Comparison of ENCODE assay signal across 9 mouse cellular contexts in genomic region chr2:166021073-166021610, GRCm38 (mm10). TPM values are rescaled to one million over a fixed set of nuclear protein-coding genes. Genes with fewer than 3 reads are reported as not detected.
A peak's percentile ranks its signal among the peaks of the same experiment; 100 is the strongest.
DNase-seq lines count a peak whose midpoint lies in the region; ATAC-seq lines count a peak whose summit lies in the region.
"Had no signal": no experiment of that assay in that cellular context is flagged by ENCODE, and none has a peak within 500 bp of the region (broad histone marks: within the 10 kb centered on the region; RNA-seq: fewer than 3 reads in every experiment).

No protein-coding gene starts in this region.

- no peak overlapping the region for H3K9ac ChIP-seq in kidney, embryonic 14.5 days (ENCODE audit: low read depth, low read length)
- 0 out of 2 replicates have a peak overlapping the region, but pooled peaks have one; percentile 2 for H3K9ac ChIP-seq in embryonic facial prominence, embryonic 12.5 days

- 0 out of 2 replicates have a peak, but pooled peaks have one; percentile 56 for ATAC-seq in kidney, embryonic 14.5 days (ENCODE audit: low FRiP score, low TSS enrichment)
- no peak for ATAC-seq in embryonic facial prominence, embryonic 12.5 days (ENCODE audit: insufficient number of reproducible peaks, insufficient read depth, low FRiP score, low TSS enrichment)
- ATAC-seq in inflammation-experienced regulatory T-cells, adult 6 months: no peak

- H3K4me3 ChIP-seq in kidney, embryonic 14.5 days (ENCODE audit: low read length): no peak overlapping the region
- H3K4me3 ChIP-seq in embryonic facial prominence, embryonic 12.5 days: no peak overlapping the region

- WGBS in kidney, embryonic 14.5 days: 20% methylated on average over 4 of the region's 4 CpGs
- WGBS in embryonic facial prominence, embryonic 12.5 days: 24% methylated on average over 4 of the region's 4 CpGs

- no peak overlapping the region for H3K4me2 ChIP-seq in kidney, embryonic 14.5 days (replicated peaks; ENCODE audit: low read depth, low read length)
- H3K4me2 ChIP-seq in embryonic facial prominence, embryonic 12.5 days (replicated peaks): no peak overlapping the region

- H3K27ac ChIP-seq in kidney, embryonic 14.5 days (ENCODE audit: low read depth, low read length): peak overlapping the region; percentile 78; the same call in 1 of the 2 replicates
- H3K27ac ChIP-seq in embryonic facial prominence, embryonic 12.5 days: peak overlapping the region; percentile 63; the same call in 1 of the 2 replicates

- intact Hi-C loops in heart, postnatal 25 days (cut with DNase I): no loop called here

- H3K36me3 ChIP-seq in kidney, embryonic 14.5 days (ENCODE audit: control insufficient read depth, insufficient read depth, low read length): no peaks in the 10 kb centered on the region
- H3K36me3 ChIP-seq in embryonic facial prominence, embryonic 12.5 days: no peaks in the 10 kb centered on the region
- H3K36me3 ChIP-seq: G1E had no signal

- H3K4me1 ChIP-seq in kidney, embryonic 14.5 days (ENCODE audit: control insufficient read depth, insufficient read depth, low read length): peaks cover 24% of the 10 kb centered on the region
- peaks cover 22% of the 10 kb centered on the region for H3K4me1 ChIP-seq in embryonic facial prominence, embryonic 12.5 days

- DNase-seq in kidney, postnatal 4 days: no peak
- DNase-seq in heart, postnatal 25 days (ENCODE audit: low spot score): peak; percentile 41
- peak; percentile 31 for DNase-seq in lung, postnatal 14 days
- DNase-seq in thymus, adult 18-20 months: no peak
- DNase-seq in cerebellum, adult 9-10 months: no peak

- H3K27me3 ChIP-seq in kidney, embryonic 14.5 days (ENCODE audit: control insufficient read depth, insufficient read depth, low read length): no peaks in the 10 kb centered on the region
- no peaks in the 10 kb centered on the region for H3K27me3 ChIP-seq in embryonic facial prominence, embryonic 12.5 days

- no peaks in the 10 kb centered on the region for H3K9me3 ChIP-seq in kidney, embryonic 14.5 days (ENCODE audit: control insufficient read depth, low read length)
- no peaks in the 10 kb centered on the region for H3K9me3 ChIP-seq in embryonic facial prominence, embryonic 12.5 days
- H3K9me3 ChIP-seq: G1E had no signal

RNA-seq across cellular contexts. Expression of gene Ncoa3, which starts 28.7 kb away (rescaled TPM):
- 18.1 and 23.2 TPM in 2 replicates for polyA plus RNA-seq in kidney, embryonic 14.5 days (2014; fragmentation: Nextera tagmentation; extraction: Ambion mirVana)
- 16.6 and 17.4 TPM in 2 replicates for polyA plus RNA-seq in embryonic facial prominence, embryonic 12.5 days (2016; fragmentation: Nextera tagmentation; extraction: Ambion mirVana)
- total RNA-seq in heart, postnatal 25 days (2021): 10 to 100 TPM; 23.8 to 29.6 TPM
- 10 to 100 TPM; 36.0 to 74.1 (median 67.4) TPM for polyA plus RNA-seq in inflammation-experienced regulatory T-cells, adult 6 months (2017; shearing (Covaris generic))

Comparison
In these comparisons a context has a peak if more than half of its experiments do, and no peak if none do; other contexts are left out.
1. DNase-seq: peak in heart, postnatal 25 days (single experiment) and lung, postnatal 14 days (single experiment); none in kidney, postnatal 4 days (0 of 2), thymus, adult 18-20 months (0 of 2) and cerebellum, adult 9-10 months (single experiment).